Mouse (Mus musculus) cerebellum, adult 9-10 months (tissue): ENCODE results near the gene Rufy4.
"Not testable (repeated sequence)": the region's sequence is repeated elsewhere in the genome, so short reads cannot be mapped to it uniquely, and the experiment has no call there.

Experiments used
- DNase-seq: peaks from one replicate; pipeline ENCODE4 v3.0.0; 2022

Gene Rufy4

GRCm38 (mm10) chr1:74151091-74151490 is 25.8 kb downstream of the Rufy4 start:
- DNase-seq = no peak

GRCm38 (mm10) chr1:74153461-74154184 is 28.3 kb downstream of the Rufy4 start, which contains the start of gene Cxcr2:
TSS of gene Cxcr2 (plus strand) at chr1:74153989.
- DNase-seq = no peak

- DNase-seq = no peak
These were observed 30.2 kb downstream of the Rufy4 start for GRCm38 (mm10) chr1:74155435-74156012.

GRCm38 (mm10) chr1:74156381-74156910 is 31.1 kb downstream of the Rufy4 start:
- DNase-seq = no peak

- not testable (repeated sequence) for DNase-seq
These were observed 34.3 kb downstream of the Rufy4 start for GRCm38 (mm10) chr1:74159613-74160012.

- DNase-seq = no peak
These were observed 34.7 kb downstream of the Rufy4 start for GRCm38 (mm10) chr1:74160036-74160435.

- DNase-seq = no peak
These were observed 41.8 kb downstream of the Rufy4 start for GRCm38 (mm10) chr1:74167136-74167535.

- DNase-seq = no peak
These were observed 44.4 kb downstream of the Rufy4 start for GRCm38 (mm10) chr1:74169721-74170120.

GRCm38 (mm10) chr1:74172722-74173121 is 47.4 kb downstream of the Rufy4 start:
- DNase-seq = no peak

- DNase-seq = no peak
These were observed 50.4 kb downstream of the Rufy4 start for GRCm38 (mm10) chr1:74175731-74176130.

GRCm38 (mm10) chr1:74178618-74179017 is 53.3 kb downstream of the Rufy4 start:
- no peak for DNase-seq

- DNase-seq = no peak
These were observed 54.5 kb downstream of the Rufy4 start for GRCm38 (mm10) chr1:74179624-74180408.

- DNase-seq = no peak
These were observed 56.1 kb downstream of the Rufy4 start for GRCm38 (mm10) chr1:74181462-74181861.

GRCm38 (mm10) chr1:74183006-74183405 is 57.7 kb downstream of the Rufy4 start:
- DNase-seq = no peak

- DNase-seq = no peak
These were observed 65.1 kb downstream of the Rufy4 start for GRCm38 (mm10) chr1:74190471-74190870.

GRCm38 (mm10) chr1:74192711-74193110 is 67.4 kb downstream of the Rufy4 start:
- no peak for DNase-seq

- DNase-seq = no peak
These were observed 69.1 kb downstream of the Rufy4 start, which contains the start of gene Cxcr1 for GRCm38 (mm10) chr1:74194445-74194844. TSS of gene Cxcr1 (minus strand) at chr1:74194631.

GRCm38 (mm10) chr1:74195961-74196360 is 70.6 kb downstream of the Rufy4 start:
- DNase-seq = no peak

- no peak for DNase-seq
These were observed 71.5 kb downstream of the Rufy4 start for GRCm38 (mm10) chr1:74196621-74197419.
